Mouse (Mus musculus) hindbrain, embryonic 14.5 days (tissue): Measurements from ENCODE around the gene Cldn10. TPM values are rescaled to one million over a fixed set of nuclear protein-coding genes. Genes with fewer than 3 reads are reported as not detected.

ENCODE experiments used
- ATAC-seq: fragments of 200-750 bp; cut with Nextera tagmentation; 2 replicates; pipeline ENCODE4 v1.8.0; 2017; ENCODE audit warnings: moderate number of reproducible peaks, mild to moderate bottlenecking, moderate TSS enrichment, moderate library complexity; ENCODE audit not compliant: low FRiP score
- DNase-seq: peaks from one replicate; pipeline ENCODE4 v3.0.0-alpha.2; 2015; ENCODE audit warnings: low spot score
- H3K27ac ChIP-seq: fragments of 300-500 bp; sonication (generic); 2 replicates; pipeline ENCODE4 v1.5.1; 2014; ENCODE audit warnings: mild to moderate bottlenecking, moderate library complexity
- H3K27me3 ChIP-seq: fragments of 300-500 bp; sonication (generic); 2 replicates; pipeline ENCODE4 v1.6.1; 2014; ENCODE audit warnings: mild to moderate bottlenecking, low read length, mixed read lengths; ENCODE audit not compliant: control insufficient read depth, insufficient read depth
- H3K36me3 ChIP-seq: fragments of 300-500 bp; sonication (generic); replicated peaks from 2 replicates; pipeline ENCODE4 v1.6.1; 2014; ENCODE audit not compliant: control insufficient read depth, insufficient read depth
- H3K4me1 ChIP-seq: fragments of 300-500 bp; sonication (generic); replicated peaks from 2 replicates; pipeline ENCODE4 v1.6.1; 2014; ENCODE audit warnings: antibody characterized with exemption, low read length, mixed read lengths; ENCODE audit not compliant: control insufficient read depth, insufficient read depth
- H3K4me2 ChIP-seq: fragments of 300-500 bp; sonication (generic); replicated peaks from 2 replicates; pipeline ENCODE4 v1.6.1; 2014; ENCODE audit warnings: mild to moderate bottlenecking, moderate library complexity
- H3K4me3 ChIP-seq: fragments of 300-500 bp; sonication (generic); replicated peaks from 2 replicates; pipeline ENCODE4 v1.5.1; 2014; ENCODE audit warnings: mild to moderate bottlenecking, low read length
- H3K9ac ChIP-seq: fragments of 300-500 bp; sonication (generic); 2 replicates; pipeline ENCODE4 v1.6.1; 2014
- H3K9me3 ChIP-seq: fragments of 300-500 bp; sonication (generic); 2 replicates; pipeline ENCODE4 v1.6.1; 2016; ENCODE audit warnings: low read length; ENCODE audit not compliant: control insufficient read depth
- WGBS: fragments of 180-500 bp; shearing (Covaris S2); extraction: QIAGEN DNeasy Blood & Tissue Kit; methylation state at CpG from one replicate; pipeline ENCODE4 v1.1.7; 2014; 5-methylcytosine and 5-hydroxymethylcytosine counted together
- polyA plus RNA-seq: library from polyadenylated mRNA; unstranded; fragments of >200 nt; fragmentation: Nextera tagmentation; extraction: Ambion mirVana; gene quantifications from 2 replicates; pipeline ENCODE4 v1.2.1, GENCODE M21; 2014

Cldn10 gene
- polyA plus RNA-seq, 1 experiment from 2014 or later, result 1.7 TPM

DNA sequence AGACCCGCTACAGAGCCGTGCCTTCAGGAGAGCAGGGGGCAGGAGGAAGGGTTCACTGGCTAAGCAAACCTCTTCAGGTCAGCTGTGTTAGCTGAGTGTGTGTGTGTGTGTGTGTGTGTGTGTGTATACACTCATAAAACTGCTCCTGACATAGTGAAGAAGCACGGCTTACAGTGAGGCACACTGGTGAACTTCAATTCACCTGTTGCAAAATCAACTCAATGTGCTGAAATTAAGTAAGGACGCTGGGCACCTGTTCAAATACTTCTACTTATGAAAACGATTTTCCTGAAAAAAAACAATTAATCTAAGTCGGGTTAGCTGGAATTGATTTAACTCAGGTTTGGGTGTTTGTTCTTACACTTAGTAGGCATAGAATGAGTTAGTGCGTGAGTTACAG is 60.5 kb downstream of the Cldn10 start:
- H3K27me3 ChIP-seq, result peaks cover 3% of the 10 kb centered on the region; the same call in 1 of the 2 replicates
- no peaks in the 10 kb centered on the region for H3K9me3 ChIP-seq
- ATAC-seq (no peak), DNase-seq (no peak)
- H3K4me3 ChIP-seq, result no peak overlapping the region
- 87% methylated on average over 7 of the region's 7 CpGs for WGBS
- H3K36me3 ChIP-seq, result no peaks in the 10 kb centered on the region
- no peak overlapping the region for H3K4me2 ChIP-seq
- H3K9ac ChIP-seq, result no peak overlapping the region
- H3K27ac ChIP-seq, result no peak overlapping the region
- no peaks in the 10 kb centered on the region for H3K4me1 ChIP-seq

DNA sequence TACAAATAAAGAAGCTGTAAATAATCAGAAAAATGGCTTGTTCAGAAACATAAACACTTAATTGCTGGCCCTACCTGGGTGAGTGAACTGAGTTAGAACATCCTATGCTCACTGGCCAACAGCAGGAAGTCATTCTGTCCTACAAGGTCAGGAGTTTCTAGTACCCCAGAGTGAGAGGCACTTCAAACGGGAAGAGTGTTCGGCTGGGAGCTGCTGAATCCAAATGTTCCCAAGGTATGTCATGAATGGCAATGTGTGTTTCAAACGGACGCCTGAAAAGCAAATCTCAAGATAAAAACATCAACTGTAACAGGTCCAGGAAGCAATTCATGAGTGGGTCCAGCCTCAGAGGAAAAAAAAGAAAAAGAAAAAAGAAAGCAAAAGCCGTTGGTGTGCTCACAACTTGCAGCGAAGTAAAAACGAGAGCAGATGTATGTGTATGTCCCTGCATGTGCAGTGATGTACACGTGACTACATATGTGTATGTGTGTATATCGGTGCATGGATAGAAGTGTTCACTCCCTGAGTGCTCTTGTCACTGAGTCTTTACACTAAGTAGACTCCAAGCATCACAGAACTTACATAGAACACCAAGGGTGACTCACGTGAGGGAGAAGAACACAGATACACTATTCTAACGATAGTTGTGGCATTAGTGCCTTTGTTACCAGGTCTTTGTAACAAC is 62.4 kb downstream of the Cldn10 start:
- ATAC-seq (no peak), DNase-seq (no peak)
- Histone ChIP-seq H3K4me3 (no peak overlapping the region), H3K4me1 (peaks cover 2% of the 10 kb centered on the region; the same call in 1 of the 2 replicates), H3K4me2 (no peak overlapping the region), H3K27ac (no peak overlapping the region), H3K36me3 (no peaks in the 10 kb centered on the region), H3K9ac (no peak overlapping the region), H3K27me3 (peaks cover 17% of the 10 kb centered on the region; the same call in 1 of the 2 replicates), H3K9me3 (no peaks in the 10 kb centered on the region)
- 84% methylated on average over 11 of the region's 11 CpGs for WGBS

DNA sequence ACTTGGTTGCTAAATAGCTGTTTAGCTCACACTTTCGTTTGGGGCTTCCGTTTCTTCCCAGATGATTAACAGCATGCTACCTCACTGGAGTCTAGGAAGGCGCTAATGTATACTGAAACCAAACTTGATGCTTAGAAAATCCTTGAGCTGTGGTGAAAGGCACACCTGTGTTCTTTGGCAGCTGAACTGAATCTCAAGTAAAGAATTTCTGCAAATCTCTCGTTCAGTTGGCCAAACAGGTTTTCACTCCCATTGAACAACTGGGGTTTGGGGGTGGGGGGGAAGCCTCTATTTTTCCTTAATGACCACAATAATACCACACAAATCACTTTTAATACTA is 63.0 kb downstream of the Cldn10 start:
- 81% methylated on average over 4 of the region's 4 CpGs for WGBS
- no peak for DNase-seq
- H3K9me3 ChIP-seq, result no peaks in the 10 kb centered on the region

DNA sequence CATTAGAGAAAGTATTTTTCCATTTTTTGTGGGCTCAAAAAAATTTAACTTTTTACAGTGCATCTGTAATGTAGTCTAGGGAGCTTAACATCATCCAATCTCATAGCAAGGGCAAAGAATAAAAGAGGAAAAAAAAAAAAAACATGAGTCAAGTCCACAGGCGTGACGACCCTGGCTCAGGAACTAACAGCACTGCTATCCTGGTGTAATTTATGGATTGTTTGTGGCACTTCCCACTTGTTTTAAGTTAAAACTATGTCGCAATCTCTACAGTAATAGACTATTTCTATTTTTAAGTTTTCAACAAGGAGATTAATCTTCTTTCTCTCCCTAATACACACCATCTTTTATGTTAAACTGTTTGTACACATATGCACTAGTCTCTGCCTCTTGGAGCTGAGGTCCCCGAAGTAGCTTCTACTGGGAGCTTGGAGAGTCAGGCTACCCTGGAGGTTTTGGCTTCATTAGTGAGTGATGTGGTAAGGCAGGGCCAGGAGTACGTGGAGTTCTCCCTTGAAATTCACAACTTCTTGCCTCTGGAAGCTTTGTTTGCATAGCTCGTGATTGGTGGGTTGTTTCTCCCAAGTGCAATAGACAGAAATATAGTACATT is 63.9 kb downstream of the Cldn10 start:
- 81% methylated on average over 6 of the region's 6 CpGs for WGBS
- Histone ChIP-seq H3K9me3 (no peaks in the 10 kb centered on the region), H3K27me3 (peaks cover 25% of the 10 kb centered on the region; the same call in 1 of the 2 replicates), H3K4me3 (no peak overlapping the region), H3K9ac (no peak overlapping the region), H3K27ac (no peak overlapping the region), H3K4me1 (peaks cover 6% of the 10 kb centered on the region; the same call in 1 of the 2 replicates), H3K4me2 (no peak overlapping the region), H3K36me3 (no peaks in the 10 kb centered on the region)
- DNase-seq (no peak), ATAC-seq (no peak)

More for the DNA sequence above, 63.0 kb downstream of the Cldn10 start:
- H3K4me2 ChIP-seq, result no peak overlapping the region
- peaks cover 6% of the 10 kb centered on the region; the same call in 1 of the 2 replicates for H3K4me1 ChIP-seq
- no peak overlapping the region for H3K9ac ChIP-seq
- no peak overlapping the region for H3K27ac ChIP-seq
- ATAC-seq, result no peak
- H3K4me3 ChIP-seq, result no peak overlapping the region
- H3K36me3 ChIP-seq, result no peaks in the 10 kb centered on the region
- peaks cover 17% of the 10 kb centered on the region; the same call in 1 of the 2 replicates for H3K27me3 ChIP-seq

DNA sequence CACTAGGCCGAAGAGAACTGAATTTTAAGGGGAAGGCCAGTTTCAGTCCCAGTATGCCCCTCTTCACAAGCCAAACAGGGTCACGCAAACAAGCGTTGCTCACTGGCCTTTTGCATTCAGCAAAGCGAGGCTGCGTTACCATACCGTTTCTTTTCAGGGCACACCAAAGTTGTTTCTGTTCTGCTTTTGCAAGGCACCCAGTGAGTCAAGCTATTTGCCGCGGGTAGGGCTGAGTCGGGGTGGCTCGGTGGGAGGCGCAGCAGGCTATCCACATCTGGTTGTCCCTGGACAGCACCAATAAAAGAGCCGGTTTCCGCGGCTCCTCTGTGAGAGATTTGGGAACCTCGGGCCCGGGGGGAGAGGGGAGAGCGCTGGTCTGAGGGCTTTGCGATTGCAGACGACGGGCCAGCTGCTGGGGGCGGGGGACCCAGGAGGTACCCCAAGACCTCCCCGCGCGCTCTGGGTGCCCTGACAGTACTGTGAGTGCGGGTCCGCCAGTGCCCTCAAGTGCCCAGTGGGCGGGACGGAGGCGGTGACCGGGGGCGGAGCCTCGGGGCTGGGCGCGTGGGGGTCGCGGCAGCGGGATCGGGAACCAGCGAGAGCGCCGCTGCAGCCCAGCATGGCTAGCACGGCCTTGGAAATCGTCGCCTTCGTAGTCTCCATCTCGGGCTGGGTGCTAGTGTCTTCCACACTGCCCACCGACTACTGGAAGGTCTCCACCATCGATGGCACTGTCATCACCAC is 66.8 kb downstream of the Cldn10 start:
- Histone ChIP-seq H3K36me3 (no peaks in the 10 kb centered on the region), H3K9ac (peak overlapping the region; percentile 43), H3K4me1 (peaks cover 6% of the 10 kb centered on the region; the same call in 1 of the 2 replicates), H3K9me3 (no peaks in the 10 kb centered on the region), H3K4me3 (peak overlapping the region; percentile 44), H3K4me2 (peak overlapping the region; percentile 89), H3K27me3 (peaks cover 25% of the 10 kb centered on the region; the same call in 1 of the 2 replicates), H3K27ac (no peak overlapping the region)
- DNase-seq (peak; percentile 41), ATAC-seq (peak; percentile 47)
- WGBS, result 1% methylated on average over 48 of the region's 48 CpGs

DNA sequence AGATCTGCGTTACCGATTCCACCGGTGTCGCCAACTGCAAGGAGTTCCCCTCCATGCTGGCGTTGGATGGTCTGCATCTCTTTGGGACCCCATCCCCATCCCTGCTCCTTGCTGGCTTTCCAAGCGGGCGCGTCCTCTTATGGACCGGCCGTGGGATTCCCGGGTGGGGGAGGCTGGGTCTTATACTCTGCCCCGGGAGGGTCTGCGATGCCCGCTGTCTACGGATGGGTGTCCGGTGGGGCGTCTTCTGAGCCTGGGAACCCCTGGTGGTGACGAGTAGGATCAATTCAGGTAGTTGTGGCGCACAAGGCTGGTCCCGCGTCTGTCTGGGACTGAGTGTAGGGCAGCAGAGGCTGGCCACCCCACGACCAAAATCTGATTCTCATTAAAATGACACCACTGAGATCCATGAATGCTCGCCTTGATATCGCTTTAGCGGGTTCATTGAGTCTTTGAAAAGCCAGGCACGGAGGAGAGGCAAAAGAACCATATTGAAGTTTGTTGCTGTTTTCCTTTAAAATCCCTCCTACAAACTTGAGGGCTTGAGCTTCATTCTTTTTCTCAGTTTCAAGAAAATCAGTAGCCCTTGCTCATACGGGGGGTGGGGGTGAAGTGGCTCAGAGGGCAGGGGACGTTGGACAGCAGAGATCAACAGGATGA is 67.6 kb downstream of the Cldn10 start:
- peak; percentile 35 for ATAC-seq
- no peak overlapping the region for H3K27ac ChIP-seq
- DNase-seq, result no peak
- peaks cover 6% of the 10 kb centered on the region; the same call in 1 of the 2 replicates for H3K4me1 ChIP-seq
- 1% methylated on average over 28 of the region's 28 CpGs for WGBS
- peak overlapping the region; percentile 44 for H3K4me3 ChIP-seq
- H3K9ac ChIP-seq, result peak overlapping the region; percentile 43
- no peaks in the 10 kb centered on the region for H3K9me3 ChIP-seq
- peak overlapping the region; percentile 89 for H3K4me2 ChIP-seq
- H3K36me3 ChIP-seq, result no peaks in the 10 kb centered on the region
- H3K27me3 ChIP-seq, result peaks cover 25% of the 10 kb centered on the region; the same call in 1 of the 2 replicates

DNA sequence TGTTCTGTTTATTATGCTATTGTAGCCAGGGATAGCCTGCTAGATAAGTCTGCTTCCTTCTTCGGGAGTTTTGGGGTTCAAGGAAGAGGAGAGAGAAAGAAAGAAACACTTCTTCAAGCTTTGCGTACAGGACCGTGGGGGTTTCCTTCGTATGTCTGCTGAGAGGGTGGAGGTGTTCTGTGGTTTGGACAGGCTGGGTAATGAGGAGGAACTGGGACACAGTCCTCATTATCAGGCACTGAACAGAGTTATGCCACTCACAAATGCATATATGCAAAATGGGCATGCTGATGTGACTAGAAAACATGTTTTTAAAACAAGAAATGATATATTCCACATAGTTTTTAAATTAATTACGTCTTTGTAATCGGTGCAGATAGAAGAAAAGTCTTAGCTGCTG is 68.9 kb downstream of the Cldn10 start:
- Histone ChIP-seq H3K4me2 (no peak overlapping the region), H3K27ac (no peak overlapping the region), H3K36me3 (no peaks in the 10 kb centered on the region), H3K9ac (no peak overlapping the region), H3K27me3 (peaks cover 25% of the 10 kb centered on the region; the same call in 1 of the 2 replicates), H3K4me3 (no peak overlapping the region), H3K9me3 (no peaks in the 10 kb centered on the region), H3K4me1 (peaks cover 12% of the 10 kb centered on the region; the same call in 1 of the 2 replicates)
- no peak for DNase-seq
- ATAC-seq, result no peak
- 87% methylated on average over 6 of the region's 6 CpGs for WGBS

DNA sequence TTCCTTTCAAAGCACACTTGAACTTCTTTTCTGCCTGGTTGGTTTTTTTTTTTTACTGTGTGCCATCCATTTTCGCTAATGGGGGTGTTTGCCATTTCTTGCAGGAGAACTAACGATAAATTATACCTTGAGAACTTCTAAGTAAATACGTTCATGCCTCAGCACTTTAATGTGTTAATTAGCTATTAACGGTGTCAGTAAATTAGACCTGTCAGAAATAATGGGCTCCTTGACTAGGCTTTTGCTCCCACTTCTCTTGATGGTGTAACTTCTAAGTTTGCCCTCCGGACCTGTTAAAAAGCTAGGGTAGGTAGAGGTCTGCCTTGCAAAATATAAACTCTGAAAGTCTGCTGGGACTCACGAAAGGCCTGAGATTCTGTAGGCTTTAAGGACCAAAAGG is 70.6 kb downstream of the Cldn10 start:
- DNase-seq, result no peak
- Histone ChIP-seq H3K36me3 (no peaks in the 10 kb centered on the region), H3K9me3 (no peaks in the 10 kb centered on the region), H3K27ac (no peak overlapping the region), H3K4me3 (no peak overlapping the region), H3K4me2 (no peak overlapping the region), H3K9ac (no peak overlapping the region), H3K4me1 (peaks cover 12% of the 10 kb centered on the region; the same call in 1 of the 2 replicates), H3K27me3 (peaks cover 20% of the 10 kb centered on the region; the same call in 1 of the 2 replicates)
- 76% methylated on average over 6 of the region's 6 CpGs for WGBS
- no peak for ATAC-seq

DNA sequence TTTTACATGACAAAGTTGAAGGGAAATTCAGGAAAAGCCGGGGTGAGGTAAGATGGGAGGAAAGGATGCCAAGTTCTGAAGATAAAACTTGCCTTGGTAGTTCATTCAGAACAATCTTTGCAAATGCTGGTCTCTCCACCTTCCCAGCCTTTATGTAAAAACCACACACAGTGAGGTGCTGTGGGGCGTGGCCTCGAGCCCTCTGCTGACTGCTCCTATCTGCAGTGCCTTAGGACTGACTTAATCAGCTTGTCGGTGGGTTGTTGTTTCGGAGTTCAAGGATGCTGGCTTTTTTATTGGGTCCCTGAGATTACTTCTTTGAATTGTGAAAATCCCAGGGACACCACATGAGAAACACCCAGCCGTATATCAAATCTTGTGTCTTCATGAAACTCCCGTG is 74.5 kb downstream of the Cldn10 start:
- ATAC-seq (no peak), DNase-seq (no peak)
- no peaks in the 10 kb centered on the region for H3K9me3 ChIP-seq
- no peak overlapping the region for H3K4me2 ChIP-seq
- no peaks in the 10 kb centered on the region for H3K27me3 ChIP-seq
- H3K4me3 ChIP-seq, result no peak overlapping the region
- H3K36me3 ChIP-seq, result no peaks in the 10 kb centered on the region
- no peak overlapping the region for H3K27ac ChIP-seq
- no peak overlapping the region for H3K9ac ChIP-seq
- WGBS, result 66% methylated on average over 7 of the region's 7 CpGs
- H3K4me1 ChIP-seq, result 0 out of 2 replicates have a peak, but pooled peaks cover 8% of the 10 kb centered on the region
